Mouse (Mus musculus) embryonic facial prominence, embryonic 15.5 days (tissue): ENCODE data around the gene Slc25a53. TPM values are rescaled to one million over a fixed set of nuclear protein-coding genes. Genes with fewer than 3 reads are reported as not detected.
"Not testable (repeated sequence)": the region's sequence is repeated elsewhere in the genome, so short reads cannot be mapped to it uniquely, and the experiment has no call there.

Experiments
- ATAC-seq: fragments of 200-750 bp; cut with Nextera tagmentation; 2 replicates; pipeline ENCODE4 v1.8.0; 2017; ENCODE audit warnings: low read depth, moderate TSS enrichment; ENCODE audit not compliant: insufficient number of reproducible peaks, low FRiP score, low TSS enrichment
- H3K27ac ChIP-seq: fragments of 300-500 bp; sonication (generic); replicated peaks from 2 replicates; pipeline ENCODE4 v1.5.1; 2015; ENCODE audit warnings: mild to moderate bottlenecking, inconsistent platforms
- H3K27me3 ChIP-seq: fragments of 300-500 bp; sonication (generic); 2 replicates; pipeline ENCODE4 v1.6.1; 2015; ENCODE audit warnings: inconsistent platforms
- H3K36me3 ChIP-seq: fragments of 300-500 bp; sonication (generic); 2 replicates; pipeline ENCODE4 v1.6.1; 2015; ENCODE audit warnings: mild to moderate bottlenecking, inconsistent platforms
- H3K4me1 ChIP-seq: fragments of 300-500 bp; sonication (generic); 2 replicates; pipeline ENCODE4 v1.6.1; 2015; ENCODE audit warnings: inconsistent platforms
- H3K4me2 ChIP-seq: fragments of 300-500 bp; sonication (generic); replicated peaks from 2 replicates; pipeline ENCODE4 v1.6.1; 2015; ENCODE audit warnings: mild to moderate bottlenecking, inconsistent platforms
- H3K4me3 ChIP-seq: fragments of 300-500 bp; sonication (generic); replicated peaks from 2 replicates; pipeline ENCODE4 v1.5.1; 2015; ENCODE audit warnings: mild to moderate bottlenecking, inconsistent platforms
- H3K9ac ChIP-seq: fragments of 300-500 bp; sonication (generic); 2 replicates; pipeline ENCODE4 v1.6.1; 2015; ENCODE audit warnings: inconsistent platforms
- H3K9me3 ChIP-seq: fragments of 300-500 bp; sonication (generic); replicated peaks from 2 replicates; pipeline ENCODE4 v1.6.1; 2016; ENCODE audit warnings: inconsistent platforms
- WGBS: fragments of 180-500 bp; shearing (Covaris S2); methylation state at CpG from one replicate; pipeline ENCODE4 v1.1.7; 2015; 5-methylcytosine and 5-hydroxymethylcytosine counted together
- polyA plus RNA-seq: library from polyadenylated mRNA; unstranded; fragments of >200 nt; fragmentation: Nextera tagmentation; extraction: Ambion mirVana; gene quantifications from 2 replicates; pipeline ENCODE4 v1.2.1, GENCODE M21; 2015

Slc25a53 gene
- polyA plus RNA-seq, 1 experiment from 2014 or later, result 10.1 TPM

GRCm38 (mm10) chrX:136958300-136958699, 79.8 kb downstream of the Slc25a53 start:
- H3K9ac ChIP-seq, ATAC-seq, H3K9me3 ChIP-seq, H3K27ac ChIP-seq, H3K4me1 ChIP-seq, H3K36me3 ChIP-seq, H3K27me3 ChIP-seq: not testable (repeated sequence)
- peak overlapping the region; percentile 45 for H3K4me2 ChIP-seq
- H3K4me3 ChIP-seq, result peak overlapping the region; percentile 37
- 57% methylated on average over 5 of the region's 5 CpGs for WGBS

GRCm38 (mm10) chrX:136957583-136958279, 80.4 kb downstream of the Slc25a53 start:
- not testable (repeated sequence) for H3K36me3 ChIP-seq, H3K9me3 ChIP-seq, H3K4me1 ChIP-seq, H3K27ac ChIP-seq, H3K27me3 ChIP-seq, H3K9ac ChIP-seq
- peak; percentile 91 for ATAC-seq
- H3K4me3 ChIP-seq, result peak overlapping the region; percentile 37
- WGBS, result 26% methylated on average over 13 of the region's 13 CpGs
- H3K4me2 ChIP-seq, result peak overlapping the region; percentile 45

- ATAC-seq, result no peak
- no peak overlapping the region for H3K4me2 ChIP-seq
- H3K9me3 ChIP-seq, result no peaks in the 10 kb centered on the region
- no peak overlapping the region for H3K4me3 ChIP-seq
- no peaks in the 10 kb centered on the region for H3K4me1 ChIP-seq
- 43% methylated on average over 3 of the region's 3 CpGs for whole genome bisulfite sequencing
- no peak overlapping the region for H3K27ac ChIP-seq
- H3K27me3 ChIP-seq, result no peaks in the 10 kb centered on the region
- no peaks in the 10 kb centered on the region for H3K36me3 ChIP-seq
- H3K9ac ChIP-seq, result no peak overlapping the region
Measured at GRCm38 (mm10) chrX:136937985-136938384, 100.1 kb downstream of the Slc25a53 start.

Other genes with a start within 250 kb of the Slc25a53 start
- 10.1 and 11.9 TPM in 2 replicates for gene Plp1, start 215.6 kb downstream of the Slc25a53 start, polyA plus RNA-seq
- 0.47 and 0.69 TPM in 2 replicates for gene Rab9b, start 169.5 kb downstream of the Slc25a53 start, polyA plus RNA-seq
- not detected in 2 replicates for gene H2bfm, start 111.0 kb downstream of the Slc25a53 start, polyA plus RNA-seq
- 45.0 and 55.7 TPM in 2 replicates for gene Tmsb15b2, start 62.8 kb downstream of the Slc25a53 start, polyA plus RNA-seq
- 3.7 and 3.9 TPM in 2 replicates for gene Tmsb15l, start 61.4 kb downstream of the Slc25a53 start, polyA plus RNA-seq
- gene Tmsb15b1, start 61.4 kb downstream of the Slc25a53 start, polyA plus RNA-seq, result 28.7 and 33.6 TPM in 2 replicates
- 15.0 and 18.9 TPM in 2 replicates for gene Zcchc18, start 45.1 kb downstream of the Slc25a53 start, polyA plus RNA-seq
- gene Fam199x, start 11.3 kb upstream of the Slc25a53 start, polyA plus RNA-seq, result 5.6 and 5.7 TPM in 2 replicates
- not detected in 2 replicates for gene Esx1, start 83.8 kb upstream of the Slc25a53 start, polyA plus RNA-seq